Comparison of ENCODE assay signal across 8 mouse cellular contexts in genomic region chr15:8717021-8717571, GRCm38 (mm10). TPM values are rescaled to one million over a fixed set of nuclear protein-coding genes. Genes with fewer than 3 reads are reported as not detected.
DNase-seq lines count a peak whose midpoint lies in the region; ATAC-seq and TF ChIP-seq lines count a peak whose summit lies in the region.

No protein-coding gene starts in this region.

- H3K4me3 ChIP-seq in gastrocnemius, adult 2 months: peak overlapping the region; percentile 38; the same call in 1 of the 2 replicates
- no peak overlapping the region for H3K4me3 ChIP-seq in midbrain, embryonic 11.5 days (ENCODE audit: low read depth, low read length)
- no peak overlapping the region for H3K4me3 ChIP-seq in midbrain, embryonic 10.5 days
- no peak overlapping the region for H3K4me3 ChIP-seq in hindbrain, embryonic 15.5 days
- H3K4me3 ChIP-seq in stomach, postnatal 0 days (ENCODE audit: low read depth, low read length): no peak overlapping the region

- no peak for TF ChIP-seq EP300 in stomach, postnatal 0 days (optimal IDR thresholded peaks at IDR 0.05)

- H3K9me3 ChIP-seq in midbrain, embryonic 11.5 days (ENCODE audit: control insufficient read depth, low read length): no peaks in the 10 kb centered on the region
- H3K9me3 ChIP-seq in midbrain, embryonic 10.5 days (replicated peaks): no peaks in the 10 kb centered on the region
- no peaks in the 10 kb centered on the region for H3K9me3 ChIP-seq in hindbrain, embryonic 15.5 days
- H3K9me3 ChIP-seq in stomach, postnatal 0 days (ENCODE audit: control insufficient read depth, low read length): no peaks in the 10 kb centered on the region

- H3K4me2 ChIP-seq in midbrain, embryonic 11.5 days: no peak overlapping the region
- peak overlapping the region; percentile 28 for H3K4me2 ChIP-seq in hindbrain, embryonic 15.5 days
- peak overlapping the region; percentile 25; the same call in 1 of the 2 replicates for H3K4me2 ChIP-seq in stomach, postnatal 0 days (replicated peaks; ENCODE audit: low read depth)

- intact Hi-C loops in gastrocnemius, adult 2 months (cut with DNase I): no loop called here

- H3K4me1 ChIP-seq in midbrain, embryonic 11.5 days (ENCODE audit: control insufficient read depth, insufficient read depth, low read length): peaks cover 4% of the 10 kb centered on the region; the same call in 1 of the 2 replicates
- H3K4me1 ChIP-seq in midbrain, embryonic 10.5 days: peaks cover 14% of the 10 kb centered on the region
- peaks cover 9% of the 10 kb centered on the region for H3K4me1 ChIP-seq in hindbrain, embryonic 15.5 days (replicated peaks)
- no peaks in the 10 kb centered on the region for H3K4me1 ChIP-seq in stomach, postnatal 0 days (replicated peaks; ENCODE audit: control insufficient read depth, insufficient read depth)

- no peak overlapping the region for H3K9ac ChIP-seq in midbrain, embryonic 11.5 days (ENCODE audit: low read length)
- no peak overlapping the region for H3K9ac ChIP-seq in hindbrain, embryonic 15.5 days
- H3K9ac ChIP-seq in stomach, postnatal 0 days (ENCODE audit: low read length): no peak overlapping the region

- no peak for TF ChIP-seq CTCF in gastrocnemius, adult 2 months (IDR thresholded peaks at IDR 0.05)
- no peak for TF ChIP-seq CTCF in stomach, postnatal 0 days (IDR thresholded peaks at IDR 0.05; ENCODE audit: low read depth)

- H3K36me3 ChIP-seq in midbrain, embryonic 11.5 days (ENCODE audit: control insufficient read depth, insufficient read depth, low read length): no peaks in the 10 kb centered on the region
- no peaks in the 10 kb centered on the region for H3K36me3 ChIP-seq in midbrain, embryonic 10.5 days
- no peaks in the 10 kb centered on the region for H3K36me3 ChIP-seq in hindbrain, embryonic 15.5 days
- H3K36me3 ChIP-seq in stomach, postnatal 0 days (ENCODE audit: control insufficient read depth, insufficient read depth, low read length): no peaks in the 10 kb centered on the region

- H3K27me3 ChIP-seq in midbrain, embryonic 11.5 days (ENCODE audit: control insufficient read depth, insufficient read depth, low read length): no peaks in the 10 kb centered on the region; the same call in 1 of the 2 replicates
- H3K27me3 ChIP-seq in midbrain, embryonic 10.5 days (ENCODE audit: low read depth, poor library complexity, severe bottlenecking): peaks cover 8% of the 10 kb centered on the region; the same call in 1 of the 2 replicates
- H3K27me3 ChIP-seq in hindbrain, embryonic 15.5 days: 0 out of 2 replicates have a peak, but pooled peaks cover under 1% of the 10 kb centered on the region
- no peaks in the 10 kb centered on the region for H3K27me3 ChIP-seq in stomach, postnatal 0 days (ENCODE audit: control insufficient read depth, insufficient read depth, low read length)

- ATAC-seq in midbrain, embryonic 11.5 days (ENCODE audit: low FRiP score): no peak
- peak; percentile 68 for ATAC-seq in hindbrain, embryonic 15.5 days (ENCODE audit: low FRiP score, low read depth)
- ATAC-seq in stomach, postnatal 0 days (ENCODE audit: low FRiP score, low TSS enrichment): no peak

- DNase-seq in gastrocnemius, adult 2 months: no peak
- DNase-seq in gastrocnemius, adult 18-20 months (ENCODE audit: low spot score): no peak
- peak; percentile 85 for DNase-seq in midbrain, embryonic 11.5 days (ENCODE audit: low spot score, missing footprints)
- DNase-seq in midbrain, embryonic 10.5 days (ENCODE audit: low spot score): no peak
- no peak for DNase-seq in stomach, postnatal 0 days (ENCODE audit: low spot score)
- DNase-seq in right cerebral cortex, postnatal 14 days: no peak
- DNase-seq in cerebellum, adult 18-20 months: no peak

- H3K27ac ChIP-seq in gastrocnemius, adult 2 months: no peak overlapping the region
- no peak overlapping the region for H3K27ac ChIP-seq in midbrain, embryonic 11.5 days (ENCODE audit: low read depth, low read length)
- H3K27ac ChIP-seq in midbrain, embryonic 10.5 days (replicated peaks): no peak overlapping the region
- H3K27ac ChIP-seq in hindbrain, embryonic 15.5 days (replicated peaks): 0 out of 2 replicates have a peak overlapping the region, but pooled peaks have one; percentile 5
- no peak overlapping the region for H3K27ac ChIP-seq in stomach, postnatal 0 days (replicated peaks)

- 48% methylated on average over 6 of the region's 6 CpGs for WGBS in midbrain, embryonic 11.5 days
- WGBS in midbrain, embryonic 10.5 days: 54% methylated on average over 6 of the region's 6 CpGs
- WGBS in hindbrain, embryonic 15.5 days: 12% methylated on average over 6 of the region's 6 CpGs
- 30% methylated on average over 6 of the region's 6 CpGs for WGBS in stomach, postnatal 0 days

RNA-seq across cellular contexts. Expression of gene Slc1a3, which starts 6.5 kb away (rescaled TPM):
- 1 to 10 TPM; 1.2 TPM for total RNA-seq in gastrocnemius, adult 2 months (2021)
- total RNA-seq in gastrocnemius, adult 18-20 months (2021): 1 to 10 TPM; 1.4 to 1.8 TPM
- 33.5 and 39.5 TPM in 2 replicates for polyA plus RNA-seq in midbrain, embryonic 11.5 days (2014; fragmentation: Nextera tagmentation; extraction: Ambion mirVana)
- polyA plus RNA-seq in midbrain, embryonic 10.5 days (2016; fragmentation: Nextera tagmentation; extraction: Ambion mirVana): 23.5 and 30.2 TPM in 2 replicates
- polyA plus RNA-seq in hindbrain, embryonic 15.5 days (2015; fragmentation: Nextera tagmentation; extraction: Ambion mirVana): 198 and 227 TPM in 2 replicates
- polyA plus RNA-seq in stomach, postnatal 0 days (2015; fragmentation: Nextera tagmentation; extraction: Ambion mirVana): 4.8 and 5.6 TPM in 2 replicates
